Mouse (Mus musculus) cerebellum, postnatal 14 days (tissue): ENCODE data around the gene Gm20812.
"Not testable (repeated sequence)": the region's sequence is repeated elsewhere in the genome, so short reads cannot be mapped to it uniquely, and the experiment has no call there.

ENCODE experiments used
- DNase-seq, 2 experiments: peaks; one replicate each; pipeline ENCODE4 v3.0.0; 2021; ENCODE audit warnings: mixed read lengths in 2 of 2

The Gm20812 gene

GRCm38 (mm10) chrY:12381681-12382080 lies at the start of gene Gm20812:
TSS of gene Gm20812 (plus strand) at chrY:12381981.
- not testable (repeated sequence) for DNase-seq
